Mouse (Mus musculus) central nervous system, embryonic 11.5 days (tissue): ENCODE data around the gene Ces2e. TPM values are rescaled to one million over a fixed set of nuclear protein-coding genes. Genes with fewer than 3 reads are reported as not detected.

Source experiments
- polyA plus RNA-seq: library from polyadenylated mRNA; depleted of rRNA; stranded (reverse); fragments of >200 nt; gene quantifications from 2 replicates; pipeline ENCODE4 v1.2.3, GENCODE M21; 2012; rRNA removed

Gene Ces2e
- polyA plus RNA-seq: 0.02 TPM in 1 of 2 replicates, not detected in the other

DNA sequence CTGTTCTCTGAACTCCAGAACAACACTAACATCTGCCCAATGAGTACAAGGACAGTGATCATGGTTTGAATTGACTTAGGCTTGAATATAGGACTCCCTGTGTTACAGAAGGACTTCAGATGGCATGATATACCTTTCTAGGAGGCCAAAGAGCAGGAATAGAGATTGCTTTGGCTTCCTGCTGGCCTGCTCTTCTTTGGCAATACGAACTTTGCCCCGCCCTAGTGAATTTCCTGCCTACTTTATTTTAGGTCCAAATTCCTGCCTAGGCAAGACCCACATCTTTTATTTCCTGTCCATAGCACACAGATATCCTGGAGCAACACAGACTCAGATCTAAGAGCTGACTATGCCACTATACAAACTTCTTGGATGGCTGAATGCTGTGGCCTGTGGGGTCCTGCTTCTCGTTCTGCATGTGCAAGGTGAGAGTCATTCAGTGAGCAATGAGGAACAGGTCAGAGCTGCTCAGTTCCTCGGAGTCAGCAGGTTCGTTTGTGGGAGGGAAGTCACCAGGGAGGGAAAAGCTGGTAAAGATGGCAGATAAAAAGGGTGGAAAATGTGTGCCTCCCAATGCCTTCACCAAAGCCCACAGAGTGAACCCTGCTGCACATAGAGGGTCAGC lies at the start of gene Ces2e:
Ces2e (plus strand) TSS at position 289 of the 625 bp plus-strand sequence.

GRCm38 (mm10) chr8:104947056-104947455 lies 21.0 kb downstream of the Ces2e start, which contains the start of gene Ces2f:
TSS of gene Ces2f (plus strand) at chr8:104947356.

DNA sequence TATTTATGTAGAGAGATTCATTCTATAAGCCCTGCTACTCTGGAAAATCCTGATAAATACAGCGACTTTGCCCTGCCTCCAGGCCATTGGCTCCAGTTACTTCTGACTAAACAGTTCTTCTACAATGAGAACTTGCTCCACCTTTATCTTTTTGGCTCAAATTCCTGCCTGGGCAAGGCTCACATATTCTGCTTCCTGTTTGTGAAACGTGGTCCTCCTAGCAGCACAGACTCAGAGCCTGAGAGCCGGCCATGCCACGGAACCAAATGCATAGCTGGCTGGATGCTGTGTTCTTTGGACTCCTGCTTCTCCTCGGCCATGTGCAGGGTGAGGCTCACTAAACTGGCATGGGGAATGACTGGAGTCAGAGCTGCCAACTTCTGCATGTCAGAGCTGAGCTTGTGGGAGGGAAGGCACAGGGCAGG lies 35.5 kb downstream of the Ces2e start, which contains the start of gene Ces2g:
Ces2g (plus strand) TSS at position 182 of the 425 bp plus-strand sequence.

Other genes starting within 250 kb of the Ces2e start
- 0.07 and 0.13 TPM in 2 replicates for gene Ces2a, start 192.3 kb upstream of the Ces2e start, polyA plus RNA-seq
- gene Ces2b, start 94.7 kb upstream of the Ces2e start, polyA plus RNA-seq: 0.12 and 0.16 TPM in 2 replicates
- gene Ces2c, start 79.2 kb upstream of the Ces2e start, polyA plus RNA-seq: not detected in 2 replicates
- gene Ces2f, start 21.1 kb downstream of the Ces2e start, polyA plus RNA-seq: 0.02 TPM in 1 of 2 replicates, not detected in the other
- 0.27 and 0.44 TPM in 2 replicates for gene Ces2g, start 35.5 kb downstream of the Ces2e start, polyA plus RNA-seq
- not detected in 2 replicates for gene Ces2h, start 74.6 kb downstream of the Ces2e start, polyA plus RNA-seq
- gene Ces3a, start 122.3 kb downstream of the Ces2e start, polyA plus RNA-seq: not detected in 2 replicates
- gene Ces3b, start 157.5 kb downstream of the Ces2e start, polyA plus RNA-seq: not detected in 2 replicates
- gene Ces4a, start 205.5 kb downstream of the Ces2e start, polyA plus RNA-seq: not detected in 2 replicates
- gene Cbfb, start 244.4 kb downstream of the Ces2e start, polyA plus RNA-seq: 33.6 and 64.2 TPM in 2 replicates